Comparison of ENCODE assay signal across 8 mouse cellular contexts in the genomic region with DNA sequence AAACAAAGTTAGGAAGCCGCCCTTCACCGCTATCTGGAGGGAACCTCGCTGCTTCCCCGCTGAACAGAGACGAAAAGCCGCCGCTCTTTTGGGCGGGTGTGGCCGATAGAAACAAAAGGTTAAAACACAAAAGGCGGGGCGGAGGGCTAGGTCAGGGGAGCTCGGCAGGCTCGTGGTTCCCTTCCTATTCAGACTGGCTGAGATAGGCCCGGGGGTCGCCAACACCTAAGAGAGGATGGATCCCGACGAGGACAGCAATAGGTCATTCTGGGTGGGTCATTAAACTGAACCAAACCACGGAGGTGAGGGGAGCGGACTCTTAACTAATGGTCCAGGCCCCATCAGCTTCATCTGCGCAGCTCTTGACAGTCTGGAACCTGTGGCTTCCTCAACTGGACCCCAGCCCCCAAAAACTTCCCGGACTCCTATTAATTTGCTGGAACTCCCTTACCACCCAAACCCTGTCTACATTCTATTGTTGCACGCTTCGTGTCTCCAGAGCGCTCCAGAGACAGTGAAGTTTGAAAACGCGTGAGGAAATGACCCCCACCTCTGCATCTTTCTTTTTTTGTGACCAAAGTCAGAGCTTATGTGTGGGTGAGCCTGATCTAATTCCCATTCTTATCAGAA.
A peak's percentile ranks its signal among the peaks of the same experiment; 100 is the strongest.
DNase-seq lines count a peak whose midpoint lies in the region; ATAC-seq lines count a peak whose summit lies in the region.

No protein-coding gene starts in this region.

- peaks cover 12% of the 10 kb centered on the region for H3K36me3 ChIP-seq in forebrain, embryonic 10.5 days (replicated peaks)
- H3K36me3 ChIP-seq in hindbrain, embryonic 14.5 days (replicated peaks; ENCODE audit: control insufficient read depth, insufficient read depth): no peaks in the 10 kb centered on the region
- H3K36me3 ChIP-seq in liver, embryonic 15.5 days (replicated peaks): no peaks in the 10 kb centered on the region
- no peaks in the 10 kb centered on the region for H3K36me3 ChIP-seq in neural tube, embryonic 11.5 days (ENCODE audit: control insufficient read depth, insufficient read depth, low read length)

- intact Hi-C loops in left cerebral cortex, postnatal 14 days (cut with DNase I): no loop called here
- intact Hi-C loops in left cerebral cortex, postnatal 25 days (cut with DNase I): no loop called here

- under 1% methylated on average over 26 of the region's 26 CpGs for WGBS in forebrain, embryonic 10.5 days
- WGBS in hindbrain, embryonic 14.5 days: under 1% methylated on average over 26 of the region's 26 CpGs
- 1% methylated on average over 26 of the region's 26 CpGs for WGBS in liver, embryonic 15.5 days (ENCODE audit: insufficient replicate concordance)
- WGBS in neural tube, embryonic 11.5 days: under 1% methylated on average over 26 of the region's 26 CpGs

- no peaks in the 10 kb centered on the region for H3K9me3 ChIP-seq in forebrain, embryonic 10.5 days
- H3K9me3 ChIP-seq in hindbrain, embryonic 14.5 days (ENCODE audit: control insufficient read depth, low read length): no peaks in the 10 kb centered on the region
- no peaks in the 10 kb centered on the region for H3K9me3 ChIP-seq in liver, embryonic 15.5 days (replicated peaks)
- H3K9me3 ChIP-seq in neural tube, embryonic 11.5 days (ENCODE audit: control insufficient read depth, low read length): no peaks in the 10 kb centered on the region

- H3K27me3 ChIP-seq in forebrain, embryonic 10.5 days (ENCODE audit: poor library complexity, severe bottlenecking): peaks cover 40% of the 10 kb centered on the region
- no peaks in the 10 kb centered on the region; the same call in 1 of the 2 replicates for H3K27me3 ChIP-seq in hindbrain, embryonic 14.5 days (ENCODE audit: control insufficient read depth, insufficient read depth, low read length)
- peaks cover 67% of the 10 kb centered on the region for H3K27me3 ChIP-seq in liver, embryonic 15.5 days
- peaks cover 4% of the 10 kb centered on the region; the same call in 1 of the 2 replicates for H3K27me3 ChIP-seq in neural tube, embryonic 11.5 days (ENCODE audit: control insufficient read depth, insufficient read depth, low read length)

- peak; percentile 3 to 6 for DNase-seq in spleen, postnatal 36 days (ENCODE audit: low spot score in 2 of 2)
- DNase-seq in spleen, postnatal 14 days (ENCODE audit: low spot score in 2 of 2): no peak
- DNase-seq in forebrain, embryonic 10.5 days (ENCODE audit: extremely low spot score, low spot score): peak; percentile 58
- no peak for DNase-seq in hindbrain, embryonic 14.5 days (ENCODE audit: low spot score)
- DNase-seq in neural tube, embryonic 11.5 days (ENCODE audit: low spot score): peak; percentile 50
- no peak for DNase-seq in left cerebral cortex, postnatal 14 days (ENCODE audit: low spot score in 2 of 2)
- no peak for DNase-seq in left cerebral cortex, postnatal 25 days (ENCODE audit: low spot score in 2 of 2)

- H3K4me3 ChIP-seq in forebrain, embryonic 10.5 days: peak overlapping the region; percentile 69
- H3K4me3 ChIP-seq in hindbrain, embryonic 14.5 days (replicated peaks; ENCODE audit: low read length): peak overlapping the region; percentile 53
- H3K4me3 ChIP-seq in liver, embryonic 15.5 days (replicated peaks): peak overlapping the region; percentile 12
- H3K4me3 ChIP-seq in neural tube, embryonic 11.5 days (ENCODE audit: low read depth, low read length): peak overlapping the region; percentile 68

- H3K27ac ChIP-seq in forebrain, embryonic 10.5 days: peak overlapping the region; percentile 94
- H3K27ac ChIP-seq in hindbrain, embryonic 14.5 days: no peak overlapping the region
- H3K27ac ChIP-seq in liver, embryonic 15.5 days (replicated peaks): no peak overlapping the region
- peak overlapping the region; percentile 49 for H3K27ac ChIP-seq in neural tube, embryonic 11.5 days (ENCODE audit: low read depth, low read length)

- peak overlapping the region; percentile 79 for H3K4me2 ChIP-seq in hindbrain, embryonic 14.5 days (replicated peaks)
- peak overlapping the region; percentile 35 for H3K4me2 ChIP-seq in liver, embryonic 15.5 days
- peak overlapping the region; percentile 83 for H3K4me2 ChIP-seq in neural tube, embryonic 11.5 days (ENCODE audit: low read depth)

- H3K4me1 ChIP-seq in forebrain, embryonic 10.5 days: peaks cover 72% of the 10 kb centered on the region
- H3K4me1 ChIP-seq in hindbrain, embryonic 14.5 days (replicated peaks; ENCODE audit: control insufficient read depth, insufficient read depth, low read length): peaks cover 35% of the 10 kb centered on the region
- H3K4me1 ChIP-seq in liver, embryonic 15.5 days (replicated peaks): no peaks in the 10 kb centered on the region; the same call in 1 of the 2 replicates
- peaks cover 20% of the 10 kb centered on the region for H3K4me1 ChIP-seq in neural tube, embryonic 11.5 days (ENCODE audit: control insufficient read depth, insufficient read depth, low read length)

- no peak for ATAC-seq in hindbrain, embryonic 14.5 days (ENCODE audit: low FRiP score)
- no peak for ATAC-seq in liver, embryonic 15.5 days (ENCODE audit: insufficient read depth)
- ATAC-seq in neural tube, embryonic 11.5 days (ENCODE audit: insufficient read depth, low FRiP score, low TSS enrichment): peak; percentile 57

- H3K9ac ChIP-seq in hindbrain, embryonic 14.5 days: peak overlapping the region; percentile 60
- H3K9ac ChIP-seq in liver, embryonic 15.5 days: no peak overlapping the region
- H3K9ac ChIP-seq in neural tube, embryonic 11.5 days (ENCODE audit: low read length): peak overlapping the region; percentile 87

Comparison
In these comparisons a context has a peak if more than half of its experiments do, and no peak if none do; other contexts are left out.
1. DNase-seq: peak in spleen, postnatal 36 days (2 of 2), forebrain, embryonic 10.5 days (single experiment) and neural tube, embryonic 11.5 days (single experiment); none in spleen, postnatal 14 days (0 of 2), hindbrain, embryonic 14.5 days (single experiment), left cerebral cortex, postnatal 14 days (0 of 2) and left cerebral cortex, postnatal 25 days (0 of 2).
2. H3K27ac ChIP-seq: peak in forebrain, embryonic 10.5 days (single experiment) and neural tube, embryonic 11.5 days (single experiment); none in hindbrain, embryonic 14.5 days (single experiment) and liver, embryonic 15.5 days (single experiment).
3. H3K4me3 ChIP-seq: peak in every context shown above with its lines; median percentile 69 in forebrain, embryonic 10.5 days; 68 in neural tube, embryonic 11.5 days; 53 in hindbrain, embryonic 14.5 days; 12 in liver, embryonic 15.5 days.
4. Peak in every context shown above with its lines, with median percentiles within 50 percentile points of each other: H3K4me2 ChIP-seq.